Mouse (Mus musculus) midbrain, postnatal 0 days (tissue): ENCODE data around the gene Enam. TPM values are rescaled to one million over a fixed set of nuclear protein-coding genes. Genes with fewer than 3 reads are reported as not detected.

Source experiments
- ATAC-seq: fragments of 200-750 bp; cut with Nextera tagmentation; 2 replicates; pipeline ENCODE4 v1.8.0; 2017; ENCODE audit warnings: moderate number of reproducible peaks, mild to moderate bottlenecking, moderate TSS enrichment, moderate library complexity; ENCODE audit not compliant: low FRiP score
- DNase-seq: peaks from one replicate; pipeline ENCODE4 v3.0.0-alpha.2; 2015; ENCODE audit warnings: low spot score
- H3K27ac ChIP-seq: fragments of 300-500 bp; sonication (generic); 2 replicates; pipeline ENCODE4 v1.5.1; 2014; ENCODE audit warnings: low read depth, mild to moderate bottlenecking, low read length, mixed read lengths
- H3K27me3 ChIP-seq: fragments of 300-500 bp; sonication (generic); 2 replicates; pipeline ENCODE4 v1.6.1; 2014; ENCODE audit warnings: low read length, control low read depth, mixed read lengths; ENCODE audit not compliant: insufficient read depth
- H3K36me3 ChIP-seq: fragments of 300-500 bp; sonication (generic); 2 replicates; pipeline ENCODE4 v1.6.1; 2014; ENCODE audit warnings: low read length, control low read depth, mixed read lengths; ENCODE audit not compliant: insufficient read depth
- H3K4me1 ChIP-seq: fragments of 300-500 bp; sonication (generic); 2 replicates; pipeline ENCODE4 v1.6.1; 2014; ENCODE audit warnings: mild to moderate bottlenecking, control low read depth, antibody characterized with exemption, low read length, mixed read lengths; ENCODE audit not compliant: insufficient read depth
- H3K4me2 ChIP-seq: fragments of 300-500 bp; sonication (generic); 2 replicates; pipeline ENCODE4 v1.6.1; 2014; ENCODE audit warnings: low read depth, mild to moderate bottlenecking, low read length, mixed read lengths; ENCODE audit not compliant: poor library complexity, severe bottlenecking
- H3K4me3 ChIP-seq: fragments of 300-500 bp; sonication (generic); 2 replicates; pipeline ENCODE4 v1.5.1; 2014; ENCODE audit warnings: low read depth, mild to moderate bottlenecking, low read length, moderate library complexity
- H3K9ac ChIP-seq: fragments of 300-500 bp; sonication (generic); replicated peaks from 2 replicates; pipeline ENCODE4 v1.6.1; 2014; ENCODE audit warnings: mild to moderate bottlenecking, low read length, moderate library complexity, mixed read lengths; ENCODE audit not compliant: poor library complexity, severe bottlenecking
- H3K9me3 ChIP-seq: fragments of 300-500 bp; sonication (generic); 2 replicates; pipeline ENCODE4 v1.6.1; 2016; ENCODE audit warnings: low read length, control low read depth
- CTCF ChIP-seq: IDR thresholded peaks from 2 replicates; pipeline ENCODE4 v1.5.1; 2016; ENCODE audit warnings: antibody characterized with exemption, mild to moderate bottlenecking
- WGBS: fragments of 180-500 bp; shearing (Covaris S2); extraction: QIAGEN DNeasy Blood & Tissue Kit; methylation state at CpG from one replicate; pipeline ENCODE4 v1.1.7; 2014; 5-methylcytosine and 5-hydroxymethylcytosine counted together
- polyA plus RNA-seq: library from polyadenylated mRNA; unstranded; fragments of >200 nt; fragmentation: Nextera tagmentation; extraction: Ambion mirVana; gene quantifications from 2 replicates; pipeline ENCODE4 v1.2.1, GENCODE M21; 2015
- total RNA-seq: library from RNA; depleted of rRNA; stranded (reverse); fragments of >200 nt; gene quantifications from 2 replicates; pipeline ENCODE4 v1.2.3, GENCODE M21; 2014; rRNA removed

Enam gene
- total and polyA plus RNA-seq, 2 experiments from 2014 or later, result not detected

GRCm38 (mm10) chr5:88554086-88554886 is 66.5 kb downstream of the Enam start, which contains the start of gene Utp3:
Gene Utp3 (plus strand): TSS chr5:88554462.
- ATAC-seq, result peak; percentile 96
- H3K9ac ChIP-seq, result peak within 1 kb of the TSS; percentile 78
- under 1% methylated on average over 75 of the region's 76 CpGs for WGBS

More at GRCm38 (mm10) chr5:88554086-88554886, 66.5 kb downstream of the Enam start, which contains the start of gene Utp3:
- Histone ChIP-seq H3K36me3 (no peaks in the 10 kb centered on the region), H3K27me3 (no peaks in the 10 kb centered on the region), H3K4me3 (peak within 1 kb of the TSS; percentile 59), H3K27ac (peak within 1 kb of the TSS; percentile 82), H3K9me3 (no peaks in the 10 kb centered on the region), H3K4me2 (peak within 1 kb of the TSS; percentile 83), H3K4me1 (peaks cover 13% of the 10 kb centered on the region; the same call in 1 of the 2 replicates)
- TF ChIP-seq CTCF, result peak; percentile 89
- peak; percentile 99 for DNase-seq

Other genes starting within 250 kb of the Enam start
- not detected in 2 replicates for gene Gm7714, start 219.1 kb upstream of the Enam start, total RNA-seq
- gene Gm7714, start 219.1 kb upstream of the Enam start, polyA plus RNA-seq, result not detected in 2 replicates
- gene Prol1, start 170.7 kb upstream of the Enam start, total RNA-seq, result not detected in 2 replicates
- gene Prol1, start 170.7 kb upstream of the Enam start, polyA plus RNA-seq, result not detected in 2 replicates
- not detected in 2 replicates for gene Amtn, start 111.9 kb upstream of the Enam start, total RNA-seq
- gene Amtn, start 111.9 kb upstream of the Enam start, polyA plus RNA-seq, result not detected in 2 replicates
- not detected in 2 replicates for gene Ambn, start 32.0 kb upstream of the Enam start, total RNA-seq
- gene Ambn, start 32.0 kb upstream of the Enam start, polyA plus RNA-seq, result 0.17 TPM in 1 of 2 replicates, not detected in the other
- gene Jchain, start 39.9 kb downstream of the Enam start, total RNA-seq, result 0.82 and 1.7 TPM in 2 replicates
- 0.47 and 0.58 TPM in 2 replicates for gene Jchain, start 39.9 kb downstream of the Enam start, polyA plus RNA-seq
- gene Utp3, start 66.5 kb downstream of the Enam start, total RNA-seq, result 12.8 and 16.5 TPM in 2 replicates
- gene Utp3, start 66.5 kb downstream of the Enam start, polyA plus RNA-seq, result 51.1 and 55.1 TPM in 2 replicates
- 250 and 309 TPM in 2 replicates for gene Rufy3, start 77.1 kb downstream of the Enam start, total RNA-seq
- gene Rufy3, start 77.1 kb downstream of the Enam start, polyA plus RNA-seq, result 212 and 248 TPM in 2 replicates
- 58.0 and 60.3 TPM in 2 replicates for gene Grsf1, start 188.2 kb downstream of the Enam start, total RNA-seq
- 54.1 and 54.6 TPM in 2 replicates for gene Grsf1, start 188.2 kb downstream of the Enam start, polyA plus RNA-seq
- 10.9 and 16.3 TPM in 2 replicates for gene Mob1b, start 232.9 kb downstream of the Enam start, total RNA-seq
- 5.9 and 7.5 TPM in 2 replicates for gene Mob1b, start 232.9 kb downstream of the Enam start, polyA plus RNA-seq